Mouse (Mus musculus): ENCODE results near the gene Cers2.
"Not testable (repeated sequence)": the region's sequence is repeated elsewhere in the genome, so short reads cannot be mapped to it uniquely, and the experiment has no call there.

The Cers2 gene

DNA sequence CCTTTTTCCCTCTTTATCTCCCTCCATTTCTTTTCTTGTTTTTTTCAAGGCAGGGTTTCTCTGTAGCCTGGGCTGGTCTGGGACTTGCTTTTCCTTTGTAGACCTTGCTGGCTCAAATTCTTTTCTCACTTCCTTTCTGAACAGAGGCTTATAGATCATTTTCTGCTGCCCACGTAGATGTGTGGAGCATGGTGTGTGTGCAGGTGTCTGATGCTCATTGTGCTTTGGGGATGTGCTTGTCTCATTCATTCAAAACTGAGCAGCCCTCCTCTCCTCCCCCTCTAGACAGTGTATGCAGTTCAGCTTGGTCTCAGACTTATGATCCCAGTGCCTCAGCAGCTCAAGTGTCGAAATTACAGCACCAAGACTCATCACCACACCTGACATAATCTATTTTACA lies 4.5 kb downstream of the Cers2 start:
- no peak for DNase-seq

DNA sequence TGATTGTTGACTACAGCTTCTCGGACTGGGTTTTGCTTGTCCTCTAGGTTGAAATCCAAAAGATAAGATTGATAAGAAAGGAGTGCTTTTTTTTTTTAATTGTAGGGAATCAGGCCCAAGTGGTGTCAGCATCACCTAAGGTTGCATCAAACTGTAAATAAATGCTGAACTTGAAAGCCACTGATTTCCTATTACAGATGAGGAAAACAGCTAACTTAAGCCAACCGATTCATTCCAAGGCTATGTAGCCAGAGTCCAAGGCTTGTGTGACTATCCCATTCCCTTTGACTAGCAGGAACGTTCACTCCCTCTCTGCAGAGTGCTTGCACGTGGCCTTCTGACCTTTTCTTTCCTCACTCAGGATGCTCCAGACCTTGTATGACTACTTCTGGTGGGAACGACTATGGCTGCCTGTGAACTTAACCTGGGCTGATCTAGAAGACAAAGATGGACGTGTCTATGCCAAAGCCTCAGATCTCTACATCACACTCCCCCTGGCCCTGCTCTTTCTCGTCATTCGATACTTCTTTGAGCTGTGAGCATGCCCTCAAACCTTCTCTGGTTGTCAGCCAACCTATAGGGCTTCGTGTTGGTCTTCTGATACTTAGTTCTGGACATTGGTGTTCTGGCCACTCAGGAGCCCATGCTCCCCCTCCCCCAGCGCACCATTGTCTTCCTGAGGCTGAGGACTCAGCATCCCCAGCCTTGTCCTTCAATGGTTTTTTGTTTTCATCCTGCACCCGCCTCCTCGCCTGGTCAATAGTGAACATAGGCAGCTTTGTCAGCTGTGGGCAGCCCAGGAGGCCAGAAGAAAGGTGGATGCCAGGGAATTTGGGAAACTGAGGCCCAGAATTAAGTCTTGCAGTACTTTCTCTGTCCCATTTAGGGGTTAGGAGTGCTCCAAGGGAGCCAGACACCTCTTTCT lies 5.4 kb downstream of the Cers2 start:
- no peak for DNase-seq

DNA sequence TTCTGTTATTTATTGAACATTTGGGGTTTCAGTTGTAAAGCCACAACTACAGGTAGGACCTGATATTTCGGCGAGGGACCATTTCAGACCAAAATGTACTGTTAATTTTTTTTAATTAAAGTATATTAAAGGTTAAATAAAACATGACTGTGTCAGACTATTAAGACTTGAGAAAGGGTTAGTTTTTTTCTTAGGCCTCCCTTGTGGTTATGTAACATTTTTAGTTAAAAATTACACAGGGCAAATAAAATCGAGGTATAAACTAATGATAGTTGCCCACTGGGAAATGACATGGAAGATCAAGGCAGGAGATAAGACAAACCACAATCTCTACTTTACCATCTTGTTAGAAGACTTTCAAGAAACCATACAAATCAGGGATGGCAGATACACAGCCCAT lies 8.8 kb downstream of the Cers2 start:
- no peak for DNase-seq

DNA sequence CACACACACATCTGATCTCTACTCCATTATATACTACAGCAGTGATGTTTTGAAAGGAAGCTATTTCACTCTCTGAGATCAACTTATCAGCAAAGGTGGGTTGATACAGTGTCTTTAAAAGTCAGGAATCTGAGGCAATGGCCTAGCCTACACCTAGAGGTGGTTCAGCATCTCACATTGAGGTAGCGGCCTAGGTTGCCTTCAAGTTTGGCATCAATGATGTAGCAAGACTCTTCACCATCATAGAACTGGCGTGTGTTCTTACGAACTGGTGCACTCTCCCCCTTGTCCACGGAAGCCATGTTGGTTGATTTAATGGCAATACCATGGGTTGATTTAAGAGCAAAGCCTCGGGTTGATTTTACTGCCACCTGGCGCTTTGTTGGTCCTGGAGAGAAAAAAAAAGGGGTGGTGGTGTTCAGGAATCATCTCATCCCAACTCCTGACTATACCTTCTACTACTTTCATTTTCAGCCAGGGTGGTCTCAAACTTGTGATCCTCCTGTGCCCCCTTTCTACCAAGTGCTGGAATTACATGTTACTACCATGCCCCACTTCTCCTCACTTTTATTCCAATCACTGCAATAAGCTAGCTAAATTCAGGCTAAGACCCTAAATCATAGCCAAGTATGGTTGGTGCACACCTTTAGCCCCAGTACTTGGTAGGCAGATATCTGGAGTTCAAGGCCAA lies 10.0 kb downstream of the Cers2 start:
- no peak for DNase-seq

DNA sequence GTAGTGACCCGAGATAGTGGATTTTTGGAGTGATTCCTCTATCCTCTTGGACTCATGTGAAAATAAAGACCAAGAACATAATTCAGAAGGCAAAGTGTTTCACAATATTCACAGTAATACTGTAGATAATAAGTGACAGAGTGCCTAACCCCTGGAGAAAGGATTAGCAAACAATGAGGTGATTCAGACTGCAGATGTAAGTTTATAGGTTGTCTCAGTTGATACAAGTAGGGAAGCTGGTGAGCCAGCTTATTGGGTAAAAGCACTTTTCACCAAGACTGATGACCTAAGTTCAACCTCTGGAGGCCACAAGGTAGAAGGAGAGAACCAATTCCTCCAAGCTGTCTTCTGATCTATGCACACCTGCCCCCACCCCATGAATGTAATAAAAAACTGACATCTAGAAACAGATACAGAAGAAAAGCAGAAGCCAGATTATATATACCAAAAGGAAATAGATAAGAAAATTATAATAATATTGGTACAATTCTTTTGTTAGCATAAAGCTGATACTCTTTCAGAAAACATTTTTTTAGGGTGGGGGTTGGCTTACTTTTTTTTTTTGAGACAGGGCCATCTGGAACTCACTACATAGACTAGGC lies 14.3 kb downstream of the Cers2 start:
- no peak for DNase-seq

DNA sequence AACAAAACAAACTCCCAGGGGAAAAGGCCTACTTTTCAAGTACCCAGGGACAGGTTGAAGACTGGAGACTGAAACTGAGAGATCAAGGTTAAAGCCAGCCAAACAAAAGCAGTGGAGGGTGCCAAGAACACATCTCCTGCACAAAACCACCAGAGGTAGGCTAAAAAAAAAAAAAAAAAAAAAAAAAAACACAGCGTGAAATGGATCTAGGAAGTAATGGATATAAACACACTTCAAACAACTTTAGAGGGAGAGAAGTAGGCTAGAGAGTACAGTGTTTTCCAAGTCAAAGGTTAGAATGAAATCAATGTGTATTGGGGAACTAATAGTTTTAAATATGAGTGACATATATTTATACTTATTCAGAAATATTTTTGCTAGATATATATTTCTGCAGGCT lies 16.9 kb downstream of the Cers2 start:
- DNase-seq: no peak

DNA sequence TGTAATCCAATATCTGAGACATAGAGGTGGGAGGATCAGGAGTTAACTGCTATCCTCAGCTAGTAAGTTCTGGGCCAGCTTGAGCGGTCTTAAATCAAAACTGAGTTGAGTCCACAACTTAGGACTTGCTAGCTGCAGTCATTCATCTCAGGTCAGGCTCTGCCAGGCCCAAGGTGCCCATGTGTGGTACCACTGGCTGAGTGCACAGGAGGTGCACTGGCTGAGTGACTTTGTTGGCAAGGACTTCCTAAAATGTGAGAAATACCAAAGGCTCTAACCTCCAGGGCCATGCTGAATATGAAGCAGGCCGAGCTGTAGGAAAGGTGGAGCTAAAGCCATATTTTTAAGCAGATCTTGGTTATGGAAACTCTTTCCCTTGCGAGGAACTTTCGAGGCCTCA lies 22.8 kb downstream of the Cers2 start:
- no peak for DNase-seq

DNA sequence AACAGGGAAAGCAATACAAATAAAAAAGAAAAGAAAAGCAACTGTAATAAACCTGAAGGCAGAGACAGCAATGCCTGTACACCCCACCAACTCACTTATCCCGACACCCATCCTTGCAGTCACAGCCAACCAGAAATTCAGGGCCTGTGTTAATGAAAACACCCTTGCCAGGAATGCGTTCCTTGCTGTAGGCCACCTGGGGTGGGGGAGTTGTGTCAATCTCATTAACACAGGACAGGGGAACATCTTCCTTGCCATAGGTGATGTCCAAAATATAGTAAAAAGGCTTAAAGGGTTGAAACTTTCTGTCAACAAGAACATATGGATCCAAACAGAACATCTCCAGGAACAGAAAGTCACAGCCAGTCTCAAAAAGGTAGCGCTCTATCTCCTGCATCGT lies 23.7 kb downstream of the Cers2 start:
- no peak for DNase-seq

DNA sequence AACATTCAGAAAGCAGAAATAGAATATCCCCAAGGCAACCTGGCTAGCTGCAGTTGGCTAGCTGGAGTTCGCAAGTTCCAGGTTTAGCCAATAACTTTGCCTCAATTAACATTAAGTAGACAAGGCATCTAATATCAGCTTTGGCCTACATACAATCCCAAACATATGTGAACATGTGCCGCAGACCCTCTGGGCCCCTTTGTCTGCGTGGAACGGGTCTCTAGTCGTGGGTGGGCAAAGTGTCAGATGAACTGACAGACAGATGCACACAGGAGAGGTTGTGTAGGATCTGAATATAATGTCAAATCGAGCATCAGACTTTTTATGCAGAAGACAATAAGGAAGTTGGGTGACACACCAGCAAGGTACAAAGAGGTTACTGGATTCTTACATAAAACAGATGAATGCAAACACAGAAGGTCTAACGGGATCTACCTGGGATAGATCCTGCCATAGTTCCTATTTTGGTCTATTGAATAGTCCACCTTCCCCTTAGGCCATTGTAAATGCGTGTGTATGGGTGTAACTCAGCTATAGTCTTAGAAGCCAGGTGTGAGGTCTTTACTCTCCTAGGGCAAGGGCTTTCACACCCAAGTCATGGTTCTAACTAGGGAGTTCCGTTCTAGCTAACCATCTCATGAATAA lies 28.9 kb downstream of the Cers2 start:
- DNase-seq: not testable (repeated sequence)

DNA sequence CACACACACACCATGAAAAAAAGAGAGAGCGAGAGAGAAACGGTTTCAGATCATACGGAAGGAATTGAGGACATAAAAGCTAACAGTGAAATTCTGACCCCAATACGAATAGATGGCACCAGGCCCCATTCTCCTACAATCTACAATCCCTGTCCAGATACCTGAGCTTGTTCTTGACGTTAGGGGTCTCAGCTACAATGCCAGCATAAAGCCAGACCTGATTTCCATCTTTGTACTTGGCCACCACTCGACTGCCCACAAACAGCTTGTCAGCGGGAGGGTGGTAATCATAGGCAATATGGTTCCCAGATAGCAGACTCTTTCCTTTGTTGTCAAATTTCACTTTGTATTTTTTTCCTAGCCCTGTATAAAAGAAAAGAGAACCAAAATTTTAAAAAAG lies 31.9 kb downstream of the Cers2 start:
- no peak for DNase-seq

DNA sequence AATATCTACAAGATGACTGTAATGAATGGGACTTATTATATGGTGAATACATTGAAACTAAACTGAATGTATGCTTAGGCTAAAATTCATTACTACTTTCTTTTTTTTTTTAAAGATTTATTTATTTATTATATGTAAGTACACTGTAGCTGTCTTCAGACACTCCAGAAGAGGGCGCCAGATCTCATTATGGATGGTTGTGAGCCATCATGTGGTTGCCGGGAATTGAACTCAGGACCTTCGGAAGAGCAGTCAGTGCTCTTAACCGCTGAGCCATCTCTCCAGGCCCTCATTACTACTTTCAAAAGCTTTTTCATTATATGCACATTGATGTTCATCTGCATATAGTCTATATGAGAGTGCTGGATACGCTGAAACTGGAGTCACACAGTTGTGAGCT lies 33.8 kb downstream of the Cers2 start:
- not testable (repeated sequence) for DNase-seq

DNA sequence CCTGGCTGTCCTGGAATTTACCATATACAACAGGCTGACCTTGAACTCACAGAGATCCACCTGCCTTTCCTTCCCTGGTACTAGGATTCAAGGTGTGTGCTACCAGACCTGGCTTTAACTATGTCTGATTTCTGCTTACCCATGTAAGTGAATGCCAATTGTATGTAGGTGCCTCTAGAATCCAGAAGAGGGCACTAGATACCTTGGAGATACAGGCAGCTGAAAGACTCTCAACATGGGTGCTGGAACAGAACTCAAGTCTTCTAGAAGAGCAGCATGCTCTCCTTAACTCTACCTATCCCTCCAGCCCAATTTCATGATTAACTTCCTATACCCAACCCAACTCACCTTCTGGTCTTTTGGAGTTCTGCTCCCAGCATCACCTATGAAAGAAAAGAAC lies 34.9 kb downstream of the Cers2 start:
- DNase-seq: peak; percentile 45

DNA sequence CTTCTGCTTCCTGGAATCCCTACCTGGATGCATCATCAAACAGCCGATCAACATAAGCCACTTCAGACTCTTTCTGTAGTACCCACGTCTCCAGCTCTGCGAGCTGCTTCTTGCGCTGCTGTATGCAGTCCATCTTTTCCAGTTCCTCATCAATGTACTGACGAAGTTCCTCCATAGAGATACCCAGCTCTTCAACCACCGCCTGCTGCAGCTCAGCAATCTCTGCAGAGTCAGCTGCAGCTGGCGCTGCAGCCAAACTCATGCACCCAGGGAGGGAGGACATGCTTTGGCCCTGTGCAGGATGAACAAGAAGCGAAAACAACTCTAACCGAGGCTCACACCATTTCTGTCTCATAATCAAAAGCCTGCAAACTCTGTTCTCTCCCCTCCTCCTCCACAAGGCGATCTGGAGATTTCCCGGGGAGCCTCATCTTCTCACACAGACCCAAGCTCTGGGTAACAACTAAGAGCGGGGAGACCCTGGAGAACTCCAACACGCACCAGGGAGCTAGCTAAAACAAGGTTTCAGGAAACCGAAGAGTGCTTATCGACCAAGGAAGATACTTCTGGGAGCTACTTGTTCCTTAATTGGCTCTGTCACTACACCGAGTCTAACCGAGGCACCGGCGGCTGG lies 41.4 kb downstream of the Cers2 start:
- DNase-seq: not testable (repeated sequence)

DNA sequence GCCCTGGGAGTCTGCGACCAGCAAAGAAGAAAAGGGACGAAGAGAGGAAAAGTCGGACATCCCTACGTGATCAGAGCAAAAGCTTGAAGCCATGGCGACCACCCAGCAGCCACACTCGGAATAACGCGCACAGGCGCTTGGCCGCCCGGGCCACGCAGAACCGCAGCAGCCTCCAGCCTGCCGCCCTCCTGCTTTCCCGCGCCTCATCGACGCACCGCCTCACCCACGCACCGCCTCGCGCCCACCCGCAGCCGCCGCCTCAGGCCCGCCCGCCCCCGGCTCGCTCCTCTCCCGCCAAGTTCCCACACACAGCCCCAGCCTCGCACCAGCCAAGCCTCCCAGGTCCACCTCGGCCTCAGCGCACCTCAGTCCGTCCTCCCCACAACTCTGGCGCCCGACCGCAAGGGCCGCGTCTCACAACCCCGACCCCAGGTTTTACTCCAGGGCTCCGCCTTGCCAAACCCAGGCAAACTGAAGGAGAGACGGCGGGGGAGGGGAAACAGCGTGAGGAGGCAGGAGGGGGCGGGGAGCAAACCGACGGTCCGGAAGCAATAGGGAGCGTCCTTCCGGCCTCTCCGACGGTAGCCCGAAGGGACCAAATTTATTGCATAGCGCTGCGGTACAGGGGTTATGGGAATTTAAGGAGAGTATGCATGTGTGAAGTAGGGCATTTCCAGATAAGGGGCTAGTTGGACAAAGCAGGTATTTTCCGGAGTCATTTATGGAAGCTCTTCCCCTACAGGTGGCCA lies 42.3 kb downstream of the Cers2 start, which contains the start of gene Setdb1:
TSS of gene Setdb1 (minus strand) at position 502 of the 749 bp plus-strand sequence.
- DNase-seq: peak; percentile 97

DNA sequence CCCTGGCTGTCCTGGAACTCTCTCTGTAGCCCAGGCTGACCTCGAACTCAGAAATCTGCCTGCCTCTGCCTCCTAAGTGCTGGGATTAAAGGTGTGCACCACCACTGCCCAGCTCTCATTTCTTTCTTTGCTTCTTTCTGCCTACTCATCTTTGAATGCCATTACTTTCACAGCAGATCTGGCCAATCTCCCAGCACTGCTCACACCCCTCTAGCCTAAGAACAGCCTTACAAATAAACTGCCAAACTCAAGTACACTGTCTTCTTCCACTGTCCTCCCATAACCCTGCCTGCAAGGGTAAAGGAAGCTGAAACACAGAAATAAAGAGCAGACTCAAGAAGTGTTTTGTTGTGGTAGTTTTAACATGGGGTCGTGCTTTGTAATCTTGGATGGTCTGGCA lies 43.2 kb downstream of the Cers2 start:
- DNase-seq: peak; percentile 2

DNA sequence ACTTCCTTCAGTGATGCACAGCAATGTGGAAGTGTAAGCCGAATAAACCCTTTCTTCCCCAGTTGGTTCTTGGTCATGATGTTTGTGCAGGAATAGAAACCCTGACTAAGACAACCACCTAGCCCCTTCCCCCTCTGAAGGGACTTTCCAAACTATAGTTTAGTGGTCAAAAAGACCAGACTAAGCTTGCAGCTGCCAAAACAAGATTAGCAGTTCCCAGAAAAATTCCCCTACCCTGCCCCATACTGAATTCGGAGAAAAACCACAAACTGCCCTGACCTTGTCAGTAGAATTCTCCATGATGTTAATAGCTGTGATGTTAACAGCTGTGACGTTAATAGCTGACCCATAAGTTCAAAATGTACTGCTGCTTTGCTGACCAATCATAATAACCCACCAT lies 45.7 kb downstream of the Cers2 start:
- not testable (repeated sequence) for DNase-seq

DNA sequence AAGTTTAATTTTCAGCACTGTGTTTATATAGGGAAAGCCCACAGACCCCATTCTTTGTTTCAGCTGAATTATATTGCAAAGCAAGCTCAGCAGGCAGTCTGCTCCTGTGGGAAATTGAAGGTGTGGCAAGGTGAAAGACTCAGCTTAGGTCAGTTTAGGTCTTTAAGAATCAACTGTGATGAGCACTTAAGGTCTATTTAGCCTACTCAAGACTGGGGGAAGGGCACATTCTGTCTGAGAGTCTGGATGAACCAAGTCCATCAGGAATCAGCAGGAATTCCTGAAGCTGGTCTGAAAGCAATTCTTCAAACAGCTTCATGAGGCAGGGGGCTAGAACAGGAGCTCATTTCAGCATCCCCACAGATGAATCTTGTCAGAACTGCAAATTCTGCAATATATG lies 55.5 kb downstream of the Cers2 start:
- no peak for DNase-seq

Measured in thymus, postnatal 14 days (tissue).